Mouse (Mus musculus) ovary, postnatal 36 days (tissue): ENCODE data around the gene 4932438A13Rik.

Source experiments
- DNase-seq: peaks from one replicate; pipeline ENCODE4 v3.0.0; 2022; ENCODE audit warnings: low spot score, mixed read lengths

Gene 4932438A13Rik

DNA sequence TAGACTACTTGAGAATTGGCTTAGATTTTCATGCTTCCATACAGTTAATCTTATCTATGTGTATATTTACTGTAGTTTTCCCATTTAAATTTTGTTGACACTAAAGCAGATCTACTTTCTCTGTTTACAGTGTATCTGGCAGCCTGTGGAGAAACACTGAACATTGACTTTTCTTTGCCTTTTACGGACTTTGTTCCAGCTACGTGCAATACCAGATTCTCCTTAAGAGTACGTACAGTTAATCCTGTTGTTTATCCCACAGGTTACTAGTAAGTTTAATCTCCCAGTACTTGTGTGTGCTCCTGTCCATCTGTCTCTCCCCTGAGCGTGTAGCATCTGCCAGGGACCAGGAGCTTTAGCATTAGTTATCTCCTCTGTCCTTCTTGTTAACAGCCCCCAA, 55.4 kb downstream of the 4932438A13Rik start:
- no peak for DNase-seq

DNA sequence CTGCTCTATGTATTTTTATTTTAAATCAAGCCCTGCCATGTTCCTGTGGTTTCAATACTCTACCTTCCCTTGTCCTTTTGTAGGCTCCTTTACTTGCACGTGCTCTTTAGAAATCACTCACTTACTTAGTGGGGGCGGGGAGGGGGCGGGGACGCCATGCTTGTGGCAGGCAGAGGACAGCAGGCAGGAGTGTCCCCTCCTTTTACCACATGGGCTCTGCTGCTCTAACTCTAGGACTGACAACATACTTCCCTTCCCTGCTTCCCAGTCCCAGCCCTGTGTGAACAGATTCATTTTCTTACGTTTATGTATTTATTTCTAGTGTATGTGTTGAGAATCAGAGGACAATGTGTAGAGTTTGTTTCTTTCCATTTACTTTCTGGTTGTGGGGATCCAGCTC, 78.7 kb downstream of the 4932438A13Rik start:
- DNase-seq, result no peak

DNA sequence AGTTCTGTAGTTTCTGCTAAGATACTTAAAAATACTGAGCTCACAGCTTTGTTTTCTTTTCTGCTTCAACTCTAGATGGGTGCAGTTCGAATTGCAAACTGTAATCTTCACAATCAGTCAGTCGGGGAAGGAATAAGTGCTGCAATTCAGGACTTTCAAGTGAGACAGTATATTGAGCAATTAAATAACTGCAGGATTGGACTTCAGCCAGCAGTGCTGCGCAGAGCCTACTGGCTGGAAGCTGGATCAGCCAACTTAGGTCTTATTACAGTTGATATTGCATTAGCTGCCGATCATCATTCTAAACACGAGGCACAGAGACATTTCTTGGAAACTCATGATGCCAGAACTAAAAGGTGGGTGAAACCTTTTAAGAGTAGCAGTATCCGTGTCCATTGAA, 79.2 kb downstream of the 4932438A13Rik start:
- DNase-seq, result no peak

DNA sequence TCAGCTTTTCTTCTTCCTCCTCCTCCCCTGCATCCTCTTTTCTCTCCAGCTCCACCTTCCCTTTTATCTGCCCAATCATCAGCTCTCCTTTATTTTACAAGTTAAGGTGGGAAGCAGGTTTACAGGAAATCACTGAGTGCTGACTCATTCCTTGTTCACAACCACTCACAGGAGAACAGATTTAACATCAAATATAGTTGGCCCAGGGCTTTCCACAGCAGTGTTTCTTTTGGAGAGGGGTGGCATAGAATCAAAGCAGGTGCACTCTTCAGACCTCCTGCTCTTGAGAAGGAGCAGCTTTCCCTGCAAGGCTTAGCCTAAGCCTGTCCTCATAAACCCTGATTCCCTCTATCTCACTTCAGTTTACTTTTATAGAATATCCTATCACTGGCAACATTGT, 80.8 kb downstream of the 4932438A13Rik start:
- DNase-seq, result no peak

DNA sequence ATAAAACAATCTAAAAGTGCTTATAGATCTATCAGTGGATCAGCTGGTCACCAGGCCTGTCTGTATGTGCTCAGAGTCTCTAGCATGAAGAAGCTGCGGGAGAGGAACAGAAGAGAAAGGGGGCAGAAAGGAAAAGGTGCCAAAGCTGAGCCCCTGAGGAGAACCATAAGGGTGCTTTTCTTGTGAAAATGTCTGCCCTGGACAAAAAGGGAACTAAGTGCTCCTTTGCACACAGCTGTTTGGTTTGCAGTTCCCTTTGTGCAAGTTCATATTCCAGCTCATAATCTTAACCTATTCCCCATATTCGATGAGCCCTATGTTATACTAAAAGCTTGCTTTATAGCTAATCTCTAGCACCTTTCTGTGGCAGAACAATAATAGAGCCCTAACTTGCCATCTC, 175.1 kb downstream of the 4932438A13Rik start:
- no peak for DNase-seq

DNA sequence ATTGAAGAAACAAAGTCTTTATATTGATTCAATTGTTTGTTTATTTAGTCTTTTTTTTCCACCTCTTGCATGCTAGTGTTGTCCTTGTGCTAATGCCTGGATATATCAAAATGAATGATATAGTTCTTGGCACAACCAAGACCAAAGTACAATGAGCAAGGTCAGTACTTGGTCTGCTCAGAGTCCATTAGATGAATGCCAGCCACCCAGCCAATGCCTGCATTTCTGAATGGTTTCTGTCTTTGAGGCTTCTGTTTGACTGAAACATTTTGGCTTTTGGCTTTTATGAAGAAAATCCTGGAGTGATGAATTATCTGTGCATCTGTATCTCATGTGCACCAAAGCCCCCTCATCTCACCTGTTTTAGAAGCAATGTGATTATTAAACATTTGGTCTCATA, 176.9 kb downstream of the 4932438A13Rik start:
- peak; percentile 6 for DNase-seq

DNA sequence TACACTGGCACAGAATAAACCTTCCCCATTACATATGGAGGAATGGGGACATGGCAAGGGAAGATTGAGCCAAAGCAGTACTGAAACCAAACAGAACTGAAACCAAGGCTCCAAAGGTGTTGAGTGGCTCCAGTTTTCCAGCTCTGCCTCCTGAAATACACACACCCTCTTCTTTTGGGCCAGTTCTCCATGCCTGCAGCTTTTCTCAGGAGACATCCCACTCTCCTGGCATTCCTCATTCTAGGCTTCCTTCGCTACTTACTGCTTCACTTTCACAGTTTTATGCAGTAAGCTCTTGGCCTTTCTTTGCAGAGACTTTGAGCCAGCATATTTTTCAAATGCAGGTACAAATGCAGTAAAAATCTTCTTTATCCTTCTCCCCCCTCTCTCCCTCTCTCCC, 188.6 kb downstream of the 4932438A13Rik start:
- no peak for DNase-seq

DNA sequence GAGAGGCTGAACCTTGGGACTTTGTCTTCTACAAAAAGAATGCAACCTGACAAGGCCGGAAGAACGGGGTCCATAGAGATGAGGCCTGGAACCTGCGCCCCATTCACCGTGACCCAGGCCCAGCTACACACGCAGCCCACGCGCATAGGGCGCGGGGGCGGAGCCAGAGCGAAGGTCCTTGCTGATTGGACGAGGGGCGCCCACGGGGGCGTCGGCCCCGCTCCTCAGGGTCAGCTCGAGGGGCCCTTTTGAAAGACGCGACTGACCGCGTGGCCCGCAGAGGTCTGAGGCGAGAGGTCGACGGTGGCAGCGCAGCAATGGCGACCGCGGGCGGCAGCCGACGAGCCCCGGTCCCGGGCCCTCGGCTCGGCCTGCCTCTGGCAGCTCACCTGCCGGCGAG, 200.5 kb downstream of the 4932438A13Rik start, which contains the start of gene Adad1:
Gene Adad1 (plus strand): TSS at position 122 of the 400 bp plus-strand sequence.
- DNase-seq, result no peak

DNA sequence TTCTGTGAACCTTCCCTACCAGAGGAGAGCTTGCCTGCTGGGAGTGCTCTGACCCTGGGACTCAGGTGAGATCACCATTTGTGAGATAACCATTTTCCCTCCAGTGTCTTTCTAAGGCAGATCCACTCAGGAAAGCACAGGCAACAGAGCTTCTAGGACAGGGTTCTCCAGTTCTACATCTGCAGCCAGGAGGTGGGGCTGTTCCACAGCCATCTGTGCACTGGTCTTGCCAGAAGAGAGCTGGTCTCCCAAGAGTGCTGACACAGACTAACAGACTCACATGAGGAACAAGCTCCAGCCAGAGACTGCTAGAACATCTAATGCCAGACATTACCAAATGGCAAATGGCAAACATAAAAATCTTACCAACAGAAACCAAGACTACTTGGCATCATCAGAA, 210.3 kb downstream of the 4932438A13Rik start:
- DNase-seq, result peak; percentile 48

DNA sequence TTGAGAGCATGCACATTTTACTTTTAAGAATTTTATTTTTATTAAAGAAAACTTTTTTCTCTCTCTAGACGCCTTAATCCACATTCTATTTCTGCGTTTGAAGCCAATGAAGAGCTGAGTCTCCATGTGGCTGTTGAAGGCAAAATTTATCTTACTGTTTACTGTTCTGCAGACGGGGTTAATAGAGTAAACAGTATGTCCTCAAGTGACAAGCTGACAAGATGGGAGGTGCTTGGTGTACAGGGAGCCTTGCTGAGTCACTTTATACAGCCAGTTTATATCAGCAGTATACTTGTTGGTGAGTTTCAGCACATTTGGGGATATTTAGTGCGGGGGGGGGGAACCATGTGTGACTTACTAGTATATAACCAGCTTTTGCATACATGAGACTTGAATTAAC, 222.0 kb downstream of the 4932438A13Rik start:
- no peak for DNase-seq

DNA sequence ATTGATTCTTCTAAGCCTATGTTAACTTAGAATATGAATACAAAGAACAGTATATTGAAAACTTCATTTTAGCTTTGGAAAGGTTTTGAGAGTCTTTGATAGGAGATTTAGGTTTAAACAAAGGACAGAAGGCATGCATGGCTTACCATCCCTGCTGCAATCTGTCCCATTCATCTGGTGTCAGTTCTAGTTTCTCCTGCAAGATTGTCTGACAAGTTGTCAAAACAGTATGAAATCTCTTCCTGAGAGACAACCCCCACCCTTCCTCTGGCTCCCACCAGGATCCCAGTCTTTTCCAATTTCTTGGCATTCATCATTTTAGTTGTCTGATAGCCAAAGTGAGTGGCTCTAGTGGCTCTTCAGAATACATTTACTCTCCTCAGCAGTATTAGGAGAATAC, 227.8 kb downstream of the 4932438A13Rik start:
- no peak for DNase-seq
